Mouse (Mus musculus): ENCODE data around the gene St3gal4.

Gene St3gal4

DNA sequence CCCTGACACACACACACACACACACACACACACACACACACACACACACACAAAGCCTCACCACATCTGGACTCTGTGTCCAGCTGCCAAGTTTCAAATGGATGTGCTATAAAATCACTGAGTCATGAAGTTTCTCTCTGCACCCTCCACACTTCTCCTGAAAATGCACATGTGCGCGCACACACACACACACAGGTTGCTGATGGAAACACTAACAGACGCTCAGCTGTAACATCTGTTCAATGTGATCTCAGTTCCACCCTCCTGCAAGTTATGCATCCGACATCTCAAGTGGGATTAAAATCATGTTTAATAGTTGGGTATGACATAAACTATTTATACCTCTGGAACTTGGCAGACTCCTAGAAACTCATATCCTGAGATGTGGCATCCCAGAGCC, 115.0 kb downstream of the St3gal4 start:
- no peak for DNase-seq (ENCODE audit: low read depth)

DNA sequence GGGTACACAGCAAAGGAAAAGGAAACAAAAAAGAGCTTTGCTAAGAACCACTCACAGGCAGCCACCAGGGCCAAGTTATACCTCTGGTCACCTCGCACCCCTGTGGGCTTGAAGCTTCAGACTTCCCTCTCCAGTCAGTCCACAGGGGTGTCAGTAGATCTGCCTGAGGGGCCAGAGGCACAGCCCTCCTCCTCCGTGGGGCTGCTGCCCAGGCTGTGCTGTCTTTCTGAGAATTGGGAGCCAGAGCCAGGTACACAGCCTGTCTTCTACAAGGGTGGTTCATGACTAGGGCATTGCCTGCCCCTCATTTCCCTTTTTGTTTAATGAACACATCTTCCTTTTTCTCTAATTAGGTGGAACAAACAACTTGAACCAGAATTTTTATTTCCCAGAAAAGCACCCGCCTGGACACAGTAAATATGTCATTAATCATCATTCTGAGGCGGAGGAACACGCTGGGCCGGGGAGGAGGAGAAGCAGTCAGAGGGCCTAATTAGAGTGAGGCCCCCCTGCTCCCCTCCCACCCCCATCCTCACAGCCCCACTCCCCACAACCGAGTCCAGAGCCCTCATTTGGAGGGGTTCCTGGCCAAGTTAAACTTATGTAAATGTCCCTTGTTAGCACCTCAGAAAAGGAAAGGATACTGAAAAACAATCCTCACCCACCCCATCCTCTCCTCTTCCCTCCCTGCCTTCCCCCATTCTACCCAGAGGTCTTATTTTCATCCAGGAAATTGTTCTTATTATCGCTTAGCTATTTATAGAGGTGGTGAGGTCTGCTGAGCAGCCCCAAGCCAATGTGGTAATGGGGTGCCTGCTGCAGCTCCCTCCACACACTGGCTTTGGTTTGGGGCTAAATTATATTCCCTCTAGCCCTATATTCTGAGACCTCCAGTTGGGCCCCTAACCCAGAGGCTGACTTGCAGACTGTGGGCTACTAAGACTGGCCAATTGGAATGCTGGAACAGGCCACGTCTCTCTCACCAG, 120.9 kb downstream of the St3gal4 start:
- no peak for DNase-seq (ENCODE audit: low read depth)
